Mouse (Mus musculus) embryonic facial prominence, embryonic 11.5 days (tissue): ENCODE results near the gene Sema4f. TPM values are rescaled to one million over a fixed set of nuclear protein-coding genes. Genes with fewer than 3 reads are reported as not detected.

ENCODE experiments used
- ATAC-seq: fragments of 200-750 bp; cut with Nextera tagmentation; replicated peaks from 2 replicates; pipeline ENCODE4 v1.8.0; 2017; ENCODE audit warnings: low read depth; ENCODE audit not compliant: insufficient number of reproducible peaks, low FRiP score, low TSS enrichment
- DNase-seq: peaks from one replicate; pipeline ENCODE4 v3.0.0-alpha.2; 2015; ENCODE audit warnings: low spot score
- H3K27ac ChIP-seq: fragments of 300-500 bp; sonication (generic); replicated peaks from 2 replicates; pipeline ENCODE4 v1.5.1; 2014; ENCODE audit warnings: mild to moderate bottlenecking, low read depth, low read length, control low read depth
- H3K27me3 ChIP-seq: fragments of 300-500 bp; sonication (generic); 2 replicates; pipeline ENCODE4 v1.6.1; 2014; ENCODE audit warnings: mild to moderate bottlenecking, low read length, moderate library complexity, mixed read lengths; ENCODE audit not compliant: control insufficient read depth, insufficient read depth
- H3K36me3 ChIP-seq: fragments of 300-500 bp; sonication (generic); replicated peaks from 2 replicates; pipeline ENCODE4 v1.6.1; 2014; ENCODE audit warnings: low read depth, mild to moderate bottlenecking, low read length, moderate library complexity, mixed read lengths; ENCODE audit not compliant: control insufficient read depth, insufficient read depth
- H3K4me1 ChIP-seq: fragments of 300-500 bp; sonication (generic); 2 replicates; pipeline ENCODE4 v1.6.1; 2014; ENCODE audit warnings: low read length, mixed read lengths; ENCODE audit not compliant: control insufficient read depth, insufficient read depth
- H3K4me2 ChIP-seq: fragments of 300-500 bp; sonication (generic); 2 replicates; pipeline ENCODE4 v1.6.1; 2014; ENCODE audit warnings: low read depth, mild to moderate bottlenecking, control low read depth, low read length, moderate library complexity
- H3K4me3 ChIP-seq: fragments of 300-500 bp; sonication (generic); 2 replicates; pipeline ENCODE4 v1.5.1; 2014; ENCODE audit warnings: low read depth, low read length, control low read depth
- H3K9ac ChIP-seq: fragments of 300-500 bp; sonication (generic); replicated peaks from 2 replicates; pipeline ENCODE4 v1.6.1; 2014; ENCODE audit warnings: mild to moderate bottlenecking, control low read depth, low read length
- H3K9me3 ChIP-seq: fragments of 300-500 bp; sonication (generic); replicated peaks from 2 replicates; pipeline ENCODE4 v1.6.1; 2016; ENCODE audit warnings: mild to moderate bottlenecking, low read length, inconsistent platforms, mixed read lengths; ENCODE audit not compliant: control insufficient read depth
- WGBS: fragments of 180-500 bp; shearing (Covaris S2); extraction: QIAGEN DNeasy Blood & Tissue Kit; methylation state at CpG from one replicate; pipeline ENCODE4 v1.1.7; 2014; 5-methylcytosine and 5-hydroxymethylcytosine counted together
- polyA plus RNA-seq: library from polyadenylated mRNA; unstranded; fragments of >200 nt; fragmentation: Nextera tagmentation; extraction: Ambion mirVana; gene quantifications from 2 replicates; pipeline ENCODE4 v1.2.1, GENCODE M21; 2014

Gene Sema4f
- polyA plus RNA-seq, 1 experiment from 2014 or later: 0.97 TPM

DNA sequence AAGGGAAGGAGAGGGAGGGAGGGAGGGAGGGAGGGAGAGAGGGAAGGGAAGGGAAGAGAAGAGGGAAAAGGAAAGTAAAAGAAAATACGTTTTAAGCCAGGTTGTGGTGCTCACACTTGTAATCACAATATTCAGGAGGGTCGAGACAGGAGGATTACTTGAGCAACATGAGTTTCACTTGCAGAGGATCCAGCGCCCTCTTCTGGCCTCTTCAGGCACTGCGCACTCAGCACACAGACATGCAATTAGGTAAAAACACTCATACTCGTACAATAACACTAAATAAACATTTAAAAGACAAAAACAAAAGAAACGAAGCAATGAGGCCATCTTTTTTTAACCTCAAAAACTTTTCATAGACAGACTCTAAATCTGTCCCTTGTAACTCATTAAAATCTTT lies 6.2 kb upstream of the Sema4f start:
- H3K4me1 ChIP-seq: no peaks in the 10 kb centered on the region
- no peak overlapping the region for H3K4me2 ChIP-seq
- no peak overlapping the region for H3K27ac ChIP-seq
- 49% methylated on average over 6 of the region's 6 CpGs for WGBS
- no peak for ATAC-seq
- no peaks in the 10 kb centered on the region for H3K9me3 ChIP-seq
- peak; percentile 42 for DNase-seq
- H3K9ac ChIP-seq: no peak overlapping the region
- no peak overlapping the region for H3K4me3 ChIP-seq
- H3K36me3 ChIP-seq: no peaks in the 10 kb centered on the region
- no peaks in the 10 kb centered on the region for H3K27me3 ChIP-seq

DNA sequence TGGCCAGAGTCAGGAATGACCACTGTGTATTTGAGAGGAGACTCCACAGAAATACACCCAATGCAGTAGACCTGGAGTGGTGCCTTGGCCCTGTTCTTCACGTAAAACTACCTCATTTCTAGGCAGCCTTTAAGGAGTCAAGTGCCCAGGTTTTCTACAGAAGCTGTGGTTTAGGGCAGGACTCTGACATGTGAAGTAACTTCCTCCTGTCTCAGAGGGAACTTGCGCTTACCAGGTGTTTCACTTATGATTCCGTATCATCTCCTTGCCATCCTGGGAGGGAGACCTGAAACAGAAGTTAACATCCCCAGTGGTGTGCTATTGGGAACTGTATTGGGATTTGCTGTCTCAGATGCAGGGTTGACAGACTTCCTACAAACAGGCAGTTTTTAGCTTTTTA lies 1.2 kb upstream of the Sema4f start:
- WGBS: 75% methylated on average over 3 of the region's 3 CpGs
- H3K4me2 ChIP-seq: no peak overlapping the region
- DNase-seq (no peak), ATAC-seq (no peak)
- 0 out of 2 replicates have a peak, but pooled peaks cover 4% of the 10 kb centered on the region for H3K4me1 ChIP-seq
- no peak overlapping the region for H3K4me3 ChIP-seq
- H3K9ac ChIP-seq: no peak overlapping the region
- H3K27ac ChIP-seq: no peak overlapping the region
- H3K9me3 ChIP-seq: no peaks in the 10 kb centered on the region
- peaks cover 8% of the 10 kb centered on the region for H3K27me3 ChIP-seq
- H3K36me3 ChIP-seq: no peaks in the 10 kb centered on the region

DNA sequence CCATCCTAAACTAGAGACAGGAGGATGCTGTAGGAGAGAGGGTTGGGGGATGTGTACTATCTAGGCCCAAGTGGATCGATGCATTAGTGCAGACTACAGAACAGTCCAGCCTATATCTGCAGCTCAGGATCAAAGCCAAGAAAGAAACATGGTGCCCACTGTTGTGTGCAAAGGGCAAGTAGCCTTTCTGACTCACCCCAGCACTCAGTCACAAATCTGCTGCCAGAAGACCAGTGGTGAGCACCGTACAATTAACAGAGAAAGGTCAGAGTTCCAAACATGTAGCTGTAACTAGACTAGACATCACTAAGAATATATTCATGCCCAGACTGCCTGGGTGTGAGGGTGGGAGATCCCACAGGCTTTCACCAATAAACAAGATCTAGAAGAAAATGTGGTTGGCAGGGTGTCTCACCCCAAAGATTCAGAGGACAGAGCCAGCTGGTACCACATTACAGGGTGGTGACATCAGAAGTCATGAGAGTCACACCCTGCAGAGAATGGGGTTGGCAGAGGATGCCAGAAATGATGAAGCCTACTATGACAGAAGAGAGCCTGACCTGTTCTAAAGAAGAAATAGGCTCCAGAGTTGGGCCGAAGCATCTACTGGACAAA lies 4.8 kb downstream of the Sema4f start:
- Histone ChIP-seq H3K27ac (no peak overlapping the region), H3K9me3 (no peaks in the 10 kb centered on the region), H3K4me1 (0 out of 2 replicates have a peak, but pooled peaks cover 4% of the 10 kb centered on the region), H3K4me2 (no peak overlapping the region), H3K27me3 (peaks cover 8% of the 10 kb centered on the region), H3K9ac (no peak overlapping the region), H3K36me3 (no peaks in the 10 kb centered on the region), H3K4me3 (no peak overlapping the region)
- WGBS: 91% methylated on average over 3 of the region's 3 CpGs
- ATAC-seq: no peak
- DNase-seq: no peak

DNA sequence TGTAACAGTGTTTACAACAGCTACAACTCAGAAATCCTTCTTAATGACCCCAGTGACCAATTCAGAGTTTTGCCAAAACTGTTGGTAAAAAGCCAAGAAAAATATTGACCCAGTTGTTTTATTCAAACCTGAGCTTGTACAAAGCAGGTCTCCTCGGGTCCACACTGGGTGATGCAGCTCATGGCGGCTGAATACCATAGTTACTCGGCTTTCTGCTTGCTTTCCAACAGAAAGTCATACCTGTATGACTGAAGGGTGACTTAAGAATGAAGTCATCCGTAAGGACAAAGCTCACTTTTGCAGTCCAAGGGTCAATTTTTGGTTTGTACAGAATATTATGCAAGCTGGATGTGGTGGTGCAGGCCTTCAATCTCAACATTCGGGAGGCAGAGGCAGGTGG lies 12.0 kb downstream of the Sema4f start:
- no peak overlapping the region for H3K9ac ChIP-seq
- no peaks in the 10 kb centered on the region for H3K4me1 ChIP-seq
- H3K27me3 ChIP-seq: no peaks in the 10 kb centered on the region
- ATAC-seq: no peak
- no peak overlapping the region for H3K4me3 ChIP-seq
- no peaks in the 10 kb centered on the region for H3K36me3 ChIP-seq
- no peak for DNase-seq
- no peak overlapping the region for H3K4me2 ChIP-seq
- H3K27ac ChIP-seq: no peak overlapping the region
- no peaks in the 10 kb centered on the region for H3K9me3 ChIP-seq
- 79% methylated on average over 5 of the region's 5 CpGs for WGBS

DNA sequence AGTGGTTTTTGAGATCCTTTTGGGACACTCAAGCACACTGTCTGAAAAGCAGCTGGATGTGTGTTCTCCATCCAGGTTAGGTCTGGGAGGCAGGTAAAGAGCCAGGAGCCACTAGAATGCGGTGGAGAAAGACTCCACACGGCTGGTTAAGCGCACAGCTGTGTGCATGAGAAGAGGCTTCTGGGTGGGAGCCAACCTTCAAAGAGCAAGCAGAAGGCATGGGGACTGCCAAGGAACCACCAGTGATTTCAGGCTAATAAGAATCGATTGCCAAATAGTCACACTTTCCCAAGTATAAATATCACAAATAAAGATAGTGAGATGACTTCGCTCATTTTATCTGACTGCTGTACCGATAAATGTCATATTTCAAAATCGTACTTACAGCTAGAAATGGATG lies 13.0 kb downstream of the Sema4f start:
- Histone ChIP-seq H3K27ac (no peak overlapping the region), H3K9ac (no peak overlapping the region), H3K4me3 (no peak overlapping the region), H3K4me1 (no peaks in the 10 kb centered on the region), H3K9me3 (no peaks in the 10 kb centered on the region), H3K36me3 (no peaks in the 10 kb centered on the region), H3K4me2 (no peak overlapping the region), H3K27me3 (no peaks in the 10 kb centered on the region)
- 94% methylated on average over 7 of the region's 7 CpGs for WGBS
- no peak for ATAC-seq
- no peak for DNase-seq

DNA sequence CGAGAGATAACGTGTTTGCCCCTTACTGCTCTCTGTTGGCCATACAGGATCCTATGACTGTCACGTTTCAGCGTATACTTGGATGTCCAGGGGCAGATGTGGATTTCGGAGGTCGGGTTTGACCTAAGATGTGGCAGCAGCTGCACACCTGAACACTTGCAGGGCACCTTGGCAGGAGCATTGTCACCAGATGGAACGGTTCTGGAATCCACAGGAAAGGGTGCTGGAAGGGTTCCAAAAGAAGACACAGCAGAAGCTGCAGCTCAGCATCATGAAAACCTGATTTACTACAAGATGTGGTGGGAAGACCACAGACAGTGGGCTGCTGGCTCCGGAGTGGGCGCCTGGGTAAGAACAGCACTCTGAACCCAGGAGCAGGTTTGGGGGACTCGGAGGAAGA lies 13.5 kb downstream of the Sema4f start:
- no peak for DNase-seq
- no peaks in the 10 kb centered on the region for H3K4me1 ChIP-seq
- no peak overlapping the region for H3K27ac ChIP-seq
- WGBS: 85% methylated on average over 10 of the region's 10 CpGs
- no peak overlapping the region for H3K4me2 ChIP-seq
- no peak for ATAC-seq
- H3K36me3 ChIP-seq: no peaks in the 10 kb centered on the region
- H3K9me3 ChIP-seq: no peaks in the 10 kb centered on the region
- H3K4me3 ChIP-seq: no peak overlapping the region
- no peak overlapping the region for H3K9ac ChIP-seq
- H3K27me3 ChIP-seq: no peaks in the 10 kb centered on the region

DNA sequence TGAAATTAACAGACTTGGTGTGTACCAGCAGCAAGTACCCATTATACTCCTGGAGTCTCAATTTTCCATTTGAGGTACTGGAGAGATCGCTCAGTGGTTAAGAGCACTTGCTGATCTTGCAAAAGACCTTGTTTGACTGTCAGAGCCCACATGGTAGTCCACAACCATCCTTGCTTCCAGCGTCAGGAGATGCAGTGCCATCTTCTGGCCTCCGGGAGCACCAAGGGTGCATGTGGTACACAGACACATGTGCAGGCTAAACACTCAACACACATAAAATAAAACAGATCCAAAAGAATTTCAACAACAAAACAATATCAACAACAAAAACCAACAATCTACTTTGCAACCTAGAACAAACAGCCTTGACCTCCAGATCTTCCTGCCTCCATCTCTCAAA lies 14.6 kb downstream of the Sema4f start:
- Histone ChIP-seq H3K9ac (no peak overlapping the region), H3K9me3 (no peaks in the 10 kb centered on the region), H3K4me1 (no peaks in the 10 kb centered on the region), H3K27ac (no peak overlapping the region), H3K27me3 (no peaks in the 10 kb centered on the region), H3K36me3 (no peaks in the 10 kb centered on the region), H3K4me2 (no peak overlapping the region), H3K4me3 (no peak overlapping the region)
- ATAC-seq (no peak), DNase-seq (no peak)
- WGBS: 61% methylated on average over 3 of the region's 3 CpGs

DNA sequence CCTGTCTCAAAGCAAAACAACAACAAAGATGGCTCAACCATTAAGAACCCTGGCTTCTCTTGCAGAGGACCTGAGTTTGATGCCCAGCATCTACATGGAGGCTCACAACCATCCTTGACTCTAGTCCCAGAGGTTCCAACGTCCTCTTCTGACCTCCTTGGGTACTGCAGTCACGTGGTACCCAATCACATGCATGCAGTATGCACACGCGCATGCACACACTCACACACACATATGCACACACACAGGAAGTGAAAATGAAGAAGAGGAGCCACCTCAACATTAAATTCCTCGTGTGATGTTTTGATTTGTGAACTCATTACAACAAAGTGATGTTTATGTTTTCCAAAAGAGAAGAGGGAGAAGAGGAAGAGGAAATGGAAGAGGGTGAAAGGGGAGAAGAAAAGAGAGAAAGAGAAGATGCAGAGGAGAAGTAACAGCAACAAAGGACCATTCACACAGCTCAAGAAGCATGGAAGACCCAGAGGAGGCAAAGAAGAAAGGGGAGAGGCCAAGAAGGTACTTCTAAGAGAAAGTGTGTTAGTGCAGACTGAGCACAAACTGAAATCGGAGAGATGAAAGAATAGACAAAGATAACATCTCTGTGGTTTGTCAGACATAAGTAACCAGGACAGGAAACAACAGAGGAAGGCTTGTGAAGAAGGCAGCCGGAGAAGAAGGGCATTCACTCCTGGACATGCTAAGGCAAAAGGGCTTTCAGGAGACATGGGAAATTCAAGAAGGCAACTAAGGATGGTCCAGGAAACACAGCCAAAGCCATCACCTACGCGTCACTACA lies 17.9 kb downstream of the Sema4f start:
- H3K4me3 ChIP-seq: no peak overlapping the region
- H3K9me3 ChIP-seq: no peaks in the 10 kb centered on the region
- H3K36me3 ChIP-seq: no peaks in the 10 kb centered on the region
- ATAC-seq (no peak), DNase-seq (no peak)
- H3K4me1 ChIP-seq: no peaks in the 10 kb centered on the region
- 65% methylated on average over 9 of the region's 9 CpGs for WGBS
- no peak overlapping the region for H3K27ac ChIP-seq
- no peaks in the 10 kb centered on the region for H3K27me3 ChIP-seq
- H3K4me2 ChIP-seq: no peak overlapping the region
- no peak overlapping the region for H3K9ac ChIP-seq
